Mouse (Mus musculus): ENCODE results near the gene Bcap29. TPM values are rescaled to one million over a fixed set of nuclear protein-coding genes. Genes with fewer than 3 reads are reported as not detected.
A peak's percentile ranks its signal among the peaks of the same experiment; 100 is the strongest.

Gene Bcap29
- total RNA-seq (2014; rRNA removed) (7.9 and 8.3 TPM in 2 replicates), polyA plus RNA-seq (2012; rRNA removed) (1.1 and 1.5 TPM in 2 replicates)

DNA sequence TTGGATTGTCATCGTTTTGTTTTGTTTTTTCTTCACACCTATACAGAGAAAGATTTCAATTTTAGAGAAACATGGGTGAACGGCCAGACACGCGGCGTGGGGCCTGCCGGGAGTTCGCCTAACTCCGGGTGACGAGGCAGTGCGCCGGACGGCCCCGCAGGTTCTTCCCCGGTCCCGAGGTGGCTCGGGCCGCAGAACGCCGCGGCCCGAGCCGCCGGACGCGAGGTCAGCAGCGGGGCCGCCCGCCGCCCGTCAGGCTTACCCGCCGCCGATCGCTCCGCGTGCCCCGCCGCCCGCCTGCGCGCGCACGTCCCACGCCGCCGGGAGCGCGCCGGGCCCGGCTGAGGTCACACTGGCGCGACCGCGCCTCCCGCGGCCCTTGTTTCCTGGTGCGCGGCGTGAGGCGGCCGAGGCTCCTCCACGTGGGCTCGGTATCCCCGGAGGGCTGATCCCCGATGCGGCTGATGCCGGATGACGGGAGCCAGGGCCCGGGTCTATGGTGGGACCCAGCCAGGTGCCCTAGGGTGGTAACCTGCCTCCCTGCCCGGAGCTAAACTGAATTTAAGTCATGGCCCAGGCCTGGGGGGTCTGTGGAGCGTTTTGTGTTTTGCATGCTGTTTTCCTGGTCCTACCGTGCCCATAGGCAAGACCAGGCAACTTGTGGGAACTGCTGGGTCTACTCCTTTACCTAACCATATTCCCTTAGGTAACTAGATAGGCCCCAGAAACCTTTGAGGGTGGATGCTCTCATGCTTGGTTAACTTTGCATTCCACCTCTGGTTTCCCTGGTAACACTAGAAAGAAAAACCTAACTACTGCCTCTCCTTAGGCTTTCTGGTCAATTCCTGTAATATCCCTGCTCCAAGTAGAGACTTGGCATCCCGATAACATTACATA is at the start of gene Bcap29:
Gene Bcap29 (minus strand): TSS at position 316 of the 897 bp plus-strand sequence.
- no peaks in the 10 kb centered on the region for H3K79me2 ChIP-seq (ENCODE audit: control insufficient read depth, insufficient read depth, low read length)
- no peaks in the 10 kb centered on the region for H3K36me3 ChIP-seq (ENCODE audit: control insufficient read depth, insufficient read depth, low read length)
- H3K4me1 ChIP-seq (ENCODE audit: control insufficient read depth, insufficient read depth, low read length) = no peaks in the 10 kb centered on the region
- no peaks in the 10 kb centered on the region for H3K27me3 ChIP-seq (ENCODE audit: control insufficient read depth, insufficient read depth, low read length)
- TF ChIP-seq CTCF (IDR thresholded peaks at IDR 0.05; ENCODE audit: low read depth, low read length) (no peak), POLR2A (IDR thresholded peaks at IDR 0.05; ENCODE audit: extremely low read depth, insufficient read depth, low read length) (no peak)
- H3K4me3 ChIP-seq (ENCODE audit: insufficient read depth, low read depth, low read length) = peak within 1 kb of the TSS; percentile 96
- no peak for DNase-seq (ENCODE audit: extremely low read depth, low read depth, low spot score)
- peak within 1 kb of the TSS; percentile 84 for H3K9ac ChIP-seq (ENCODE audit: low read depth, low read length)
- 3% methylated on average over 73 of the region's 73 CpGs for WGBS
- H3K27ac ChIP-seq (replicated peaks; ENCODE audit: insufficient read depth, low read depth, low read length) = peak within 1 kb of the TSS; percentile 29; the same call in 1 of the 2 replicates

GRCm38 (mm10) chr12:31667187-31667586 is 32.7 kb upstream of the Bcap29 start:
- no peak overlapping the region for H3K4me3 ChIP-seq (ENCODE audit: insufficient read depth, low read depth, low read length)
- H3K36me3 ChIP-seq (ENCODE audit: control insufficient read depth, insufficient read depth, low read length) = peaks cover 16% of the 10 kb centered on the region; the same call in 1 of the 2 replicates
- WGBS = 82% methylated on average over 3 of the region's 3 CpGs
- no peaks in the 10 kb centered on the region for H3K79me2 ChIP-seq (ENCODE audit: control insufficient read depth, insufficient read depth, low read length)
- no peaks in the 10 kb centered on the region for H3K27me3 ChIP-seq (ENCODE audit: control insufficient read depth, insufficient read depth, low read length)
- H3K9ac ChIP-seq (ENCODE audit: low read depth, low read length) = no peak overlapping the region
- DNase-seq (ENCODE audit: extremely low read depth, low read depth, low spot score) = no peak
- no peak for TF ChIP-seq POLR2A (IDR thresholded peaks at IDR 0.05; ENCODE audit: extremely low read depth, insufficient read depth, low read length)
- TF ChIP-seq CTCF (IDR thresholded peaks at IDR 0.05; ENCODE audit: low read depth, low read length) = no peak
- H3K27ac ChIP-seq (replicated peaks; ENCODE audit: insufficient read depth, low read depth, low read length) = no peak overlapping the region
- no peaks in the 10 kb centered on the region for H3K4me1 ChIP-seq (ENCODE audit: control insufficient read depth, insufficient read depth, low read length)

DNA sequence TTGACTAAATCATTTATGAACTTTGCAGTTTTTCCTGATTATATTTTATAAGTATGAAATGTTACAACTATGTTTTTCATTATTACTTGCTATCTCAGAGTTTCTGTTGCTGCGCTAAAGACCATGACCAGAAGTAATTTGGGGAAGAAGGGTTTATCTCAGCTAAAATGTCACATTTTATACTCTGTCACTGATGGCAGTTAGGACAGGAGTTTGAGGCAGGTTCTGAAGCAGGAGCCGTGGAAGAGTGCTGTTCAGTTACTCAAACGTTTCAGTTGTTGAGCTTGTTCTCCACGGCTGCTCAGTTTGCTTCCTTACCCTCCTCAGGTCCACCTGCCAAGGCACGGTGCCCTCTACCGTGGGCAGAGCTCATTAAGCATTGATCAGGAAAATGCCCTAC is 31.5 kb upstream of the Bcap29 start:
- H3K4me3 ChIP-seq (ENCODE audit: insufficient read depth, low read depth, low read length) = no peak overlapping the region
- no peak overlapping the region for H3K9ac ChIP-seq (ENCODE audit: low read depth, low read length)
- H3K79me2 ChIP-seq (ENCODE audit: control insufficient read depth, insufficient read depth, low read length) = no peaks in the 10 kb centered on the region
- peaks cover 19% of the 10 kb centered on the region; the same call in 1 of the 2 replicates for H3K36me3 ChIP-seq (ENCODE audit: control insufficient read depth, insufficient read depth, low read length)
- H3K27ac ChIP-seq (replicated peaks; ENCODE audit: insufficient read depth, low read depth, low read length) = no peak overlapping the region
- no peak for DNase-seq (ENCODE audit: extremely low read depth, low read depth, low spot score)
- TF ChIP-seq CTCF (IDR thresholded peaks at IDR 0.05; ENCODE audit: low read depth, low read length) (no peak), POLR2A (IDR thresholded peaks at IDR 0.05; ENCODE audit: extremely low read depth, insufficient read depth, low read length) (no peak)
- H3K4me1 ChIP-seq (ENCODE audit: control insufficient read depth, insufficient read depth, low read length) = no peaks in the 10 kb centered on the region
- 82% methylated on average over 6 of the region's 6 CpGs for WGBS
- H3K27me3 ChIP-seq (ENCODE audit: control insufficient read depth, insufficient read depth, low read length) = no peaks in the 10 kb centered on the region

GRCm38 (mm10) chr12:31656841-31657240 is 22.4 kb upstream of the Bcap29 start:
- Histone ChIP-seq H3K79me2 (ENCODE audit: control insufficient read depth, insufficient read depth, low read length) (peaks cover 7% of the 10 kb centered on the region; the same call in 1 of the 2 replicates), H3K4me3 (ENCODE audit: insufficient read depth, low read depth, low read length) (no peak overlapping the region), H3K36me3 (ENCODE audit: control insufficient read depth, insufficient read depth, low read length) (peaks cover 2% of the 10 kb centered on the region; the same call in 1 of the 2 replicates), H3K4me1 (ENCODE audit: control insufficient read depth, insufficient read depth, low read length) (peaks cover 3% of the 10 kb centered on the region), H3K9ac (ENCODE audit: low read depth, low read length) (no peak overlapping the region), H3K27ac (replicated peaks; ENCODE audit: insufficient read depth, low read depth, low read length) (no peak overlapping the region), H3K27me3 (ENCODE audit: control insufficient read depth, insufficient read depth, low read length) (no peaks in the 10 kb centered on the region)
- TF ChIP-seq POLR2A (IDR thresholded peaks at IDR 0.05; ENCODE audit: extremely low read depth, insufficient read depth, low read length) = no peak
- TF ChIP-seq CTCF (IDR thresholded peaks at IDR 0.05; ENCODE audit: low read depth, low read length) = no peak
- no peak for DNase-seq (ENCODE audit: extremely low read depth, low read depth, low spot score)
- WGBS = 96% methylated on average over 2 of the region's 2 CpGs

DNA sequence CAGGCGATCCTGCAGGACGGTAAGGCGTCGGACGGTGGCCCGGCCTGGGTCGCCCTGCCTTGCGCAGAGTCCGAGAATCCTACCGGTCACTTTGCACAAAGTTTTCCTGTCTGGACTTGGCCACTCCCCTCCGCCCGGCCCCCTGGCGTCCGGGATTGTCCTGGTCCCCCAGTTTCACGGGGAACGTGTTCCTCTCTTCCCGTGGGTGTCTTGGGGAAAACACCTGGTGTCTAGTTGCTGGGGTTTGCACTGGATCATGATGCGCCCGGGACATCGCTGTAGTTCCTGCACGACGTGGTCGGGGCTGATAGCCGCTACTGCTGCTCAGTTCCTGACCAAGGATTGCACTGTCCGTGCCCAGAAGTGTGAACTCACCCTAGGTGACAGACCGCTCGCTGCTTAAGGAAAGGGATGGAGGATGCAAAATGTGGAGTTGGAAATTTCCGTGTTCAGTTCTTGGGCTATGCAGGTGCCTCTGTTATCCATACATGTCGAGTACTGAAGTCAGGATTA is 20.6 kb upstream of the Bcap29 start:
- no peaks in the 10 kb centered on the region for H3K36me3 ChIP-seq (ENCODE audit: control insufficient read depth, insufficient read depth, low read length)
- DNase-seq (ENCODE audit: extremely low read depth, low read depth, low spot score) = no peak
- TF ChIP-seq CTCF (IDR thresholded peaks at IDR 0.05; ENCODE audit: low read depth, low read length) (peak; percentile 50), POLR2A (IDR thresholded peaks at IDR 0.05; ENCODE audit: extremely low read depth, insufficient read depth, low read length) (no peak)
- H3K27ac ChIP-seq (replicated peaks; ENCODE audit: insufficient read depth, low read depth, low read length) = peak overlapping the region; percentile 69
- peaks cover 3% of the 10 kb centered on the region for H3K4me1 ChIP-seq (ENCODE audit: control insufficient read depth, insufficient read depth, low read length)
- peaks cover 7% of the 10 kb centered on the region; the same call in 1 of the 2 replicates for H3K79me2 ChIP-seq (ENCODE audit: control insufficient read depth, insufficient read depth, low read length)
- H3K27me3 ChIP-seq (ENCODE audit: control insufficient read depth, insufficient read depth, low read length) = no peaks in the 10 kb centered on the region
- peak overlapping the region; percentile 88 for H3K9ac ChIP-seq (ENCODE audit: low read depth, low read length)
- under 1% methylated on average over 29 of the region's 29 CpGs for WGBS
- peak overlapping the region; percentile 87 for H3K4me3 ChIP-seq (ENCODE audit: insufficient read depth, low read depth, low read length)

All from liver, adult 2 months (tissue).